22 mouse cellular contexts compared by ENCODE assay signal in the genomic region with DNA sequence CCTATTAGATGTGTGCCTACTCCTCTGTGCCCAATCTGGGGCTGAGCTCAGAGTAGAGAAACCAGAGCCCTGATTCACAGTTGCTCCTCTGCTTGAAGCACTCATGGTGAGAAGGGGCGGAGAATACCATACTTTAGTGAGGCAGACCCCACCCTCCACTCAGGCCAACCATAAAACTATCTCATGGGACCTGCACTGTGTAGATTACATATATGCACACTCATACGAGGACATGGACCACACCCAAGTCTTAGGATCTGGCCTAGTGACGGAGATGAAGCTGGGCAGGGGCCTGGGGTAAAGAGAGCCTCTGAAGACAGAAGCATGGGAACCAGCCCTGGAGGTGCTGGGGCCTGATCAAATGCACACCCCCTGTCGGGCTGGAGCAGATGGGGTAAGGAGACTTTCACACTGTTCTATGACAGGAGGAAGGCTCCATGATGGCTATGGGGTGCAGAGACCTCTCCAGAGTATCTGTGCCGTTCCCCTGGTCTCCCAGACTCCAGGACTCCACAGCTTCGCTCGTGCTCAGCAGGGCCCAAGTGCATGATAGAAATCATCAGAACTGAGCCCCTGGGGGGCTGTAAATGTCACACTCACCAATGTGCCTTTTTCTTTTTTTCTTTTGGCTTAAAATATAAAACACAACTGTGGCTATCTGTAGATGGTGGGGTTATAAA.
DNase-seq lines count a peak whose midpoint lies in the region; ATAC-seq lines count a peak whose summit lies in the region.
"Had no signal": no experiment of that assay in that cellular context is flagged by ENCODE, and none has a peak within 500 bp of the region (broad histone marks: within the 10 kb centered on the region; RNA-seq: fewer than 3 reads in every experiment).

No protein-coding gene starts in this region.

- H3K4me1 ChIP-seq in embryonic facial prominence, embryonic 11.5 days (ENCODE audit: control insufficient read depth, insufficient read depth, low read length) = no peaks in the 10 kb centered on the region
- H3K4me1 ChIP-seq in embryonic facial prominence, embryonic 10.5 days = no peaks in the 10 kb centered on the region
- peaks cover 29% of the 10 kb centered on the region for H3K4me1 ChIP-seq in neural tube, embryonic 13.5 days (replicated peaks)
- H3K4me1 ChIP-seq in neural tube, embryonic 15.5 days = peaks cover 14% of the 10 kb centered on the region
- H3K4me1 ChIP-seq in liver, embryonic 13.5 days (replicated peaks) = peaks cover 13% of the 10 kb centered on the region
- no peaks in the 10 kb centered on the region for H3K4me1 ChIP-seq in forebrain, embryonic 10.5 days
- H3K4me1 ChIP-seq: limb, embryonic 13.5 days; megakaryocyte, embryonic 14.5 days had no signal

- H3K4me2 ChIP-seq in embryonic facial prominence, embryonic 11.5 days (ENCODE audit: low read depth, low read length) = no peak overlapping the region
- H3K4me2 ChIP-seq in neural tube, embryonic 13.5 days = no peak overlapping the region
- no peak overlapping the region for H3K4me2 ChIP-seq in neural tube, embryonic 15.5 days
- peak overlapping the region; percentile 35 for H3K4me2 ChIP-seq in liver, embryonic 13.5 days
- H3K4me2 ChIP-seq: hindbrain, embryonic 15.5 days; limb, embryonic 13.5 days; neural tube, embryonic 12.5 days had no signal

- no peaks in the 10 kb centered on the region for H3K9me3 ChIP-seq in embryonic facial prominence, embryonic 11.5 days (replicated peaks; ENCODE audit: control insufficient read depth, low read length)
- no peaks in the 10 kb centered on the region for H3K9me3 ChIP-seq in embryonic facial prominence, embryonic 10.5 days
- no peaks in the 10 kb centered on the region for H3K9me3 ChIP-seq in neural tube, embryonic 13.5 days
- no peaks in the 10 kb centered on the region for H3K9me3 ChIP-seq in neural tube, embryonic 15.5 days (replicated peaks)
- no peaks in the 10 kb centered on the region for H3K9me3 ChIP-seq in liver, embryonic 13.5 days (replicated peaks)
- H3K9me3 ChIP-seq in forebrain, embryonic 10.5 days = no peaks in the 10 kb centered on the region
- H3K9me3 ChIP-seq: G1E; hindbrain, embryonic 15.5 days; limb, embryonic 13.5 days; neural tube, embryonic 12.5 days had no signal

- no peak overlapping the region for H3K27ac ChIP-seq in embryonic facial prominence, embryonic 11.5 days (replicated peaks; ENCODE audit: low read depth, low read length)
- H3K27ac ChIP-seq in embryonic facial prominence, embryonic 10.5 days (replicated peaks) = no peak overlapping the region
- H3K27ac ChIP-seq in neural tube, embryonic 13.5 days (replicated peaks) = no peak overlapping the region
- H3K27ac ChIP-seq in neural tube, embryonic 15.5 days (replicated peaks) = no peak overlapping the region
- peak overlapping the region; percentile 65 for H3K27ac ChIP-seq in liver, embryonic 13.5 days
- no peak overlapping the region for H3K27ac ChIP-seq in forebrain, embryonic 10.5 days
- H3K27ac ChIP-seq: heart, adult 2 months; hindbrain, embryonic 15.5 days; limb, embryonic 13.5 days; neural tube, embryonic 12.5 days had no signal

- no peak for DNase-seq in embryonic facial prominence, embryonic 11.5 days (ENCODE audit: low spot score)
- DNase-seq in embryonic facial prominence, embryonic 10.5 days (ENCODE audit: low spot score) = no peak
- peak; percentile 55 for DNase-seq in liver, embryonic 13.5 days
- DNase-seq in forebrain, embryonic 10.5 days (ENCODE audit: extremely low spot score, low spot score) = no peak
- no peak for DNase-seq in cerebellum, adult 11 months
- DNase-seq in adrenal gland, adult 8-10 months = no peak
- DNase-seq: cerebellum, adult 2 months; forebrain, postnatal 0 days; heart, adult 2 months; heart, postnatal 14 days; kidney, adult 18-20 months; kidney, postnatal 36 days; right cerebral cortex, postnatal 25 days; thymus, postnatal 36 days had no signal

- H3K9ac ChIP-seq in embryonic facial prominence, embryonic 11.5 days (replicated peaks; ENCODE audit: low read length) = no peak overlapping the region
- no peak overlapping the region for H3K9ac ChIP-seq in neural tube, embryonic 13.5 days
- no peak overlapping the region for H3K9ac ChIP-seq in neural tube, embryonic 15.5 days (replicated peaks)
- no peak overlapping the region for H3K9ac ChIP-seq in liver, embryonic 13.5 days
- H3K9ac ChIP-seq: forebrain, postnatal 0 days; hindbrain, embryonic 15.5 days; limb, embryonic 13.5 days; neural tube, embryonic 12.5 days had no signal

- H3K4me3 ChIP-seq in embryonic facial prominence, embryonic 11.5 days (ENCODE audit: low read depth, low read length) = no peak overlapping the region
- H3K4me3 ChIP-seq in embryonic facial prominence, embryonic 10.5 days = no peak overlapping the region
- no peak overlapping the region for H3K4me3 ChIP-seq in neural tube, embryonic 13.5 days
- no peak overlapping the region for H3K4me3 ChIP-seq in neural tube, embryonic 15.5 days (replicated peaks)
- no peak overlapping the region for H3K4me3 ChIP-seq in liver, embryonic 13.5 days (replicated peaks)
- H3K4me3 ChIP-seq in forebrain, embryonic 10.5 days = no peak overlapping the region
- H3K4me3 ChIP-seq: heart, adult 2 months; hindbrain, embryonic 15.5 days; limb, embryonic 13.5 days; megakaryocyte, embryonic 14.5 days; neural tube, embryonic 12.5 days had no signal

- no peaks in the 10 kb centered on the region for H3K36me3 ChIP-seq in embryonic facial prominence, embryonic 11.5 days (replicated peaks; ENCODE audit: control insufficient read depth, insufficient read depth, low read depth, low read length)
- no peaks in the 10 kb centered on the region for H3K36me3 ChIP-seq in embryonic facial prominence, embryonic 10.5 days (replicated peaks)
- no peaks in the 10 kb centered on the region for H3K36me3 ChIP-seq in neural tube, embryonic 13.5 days
- no peaks in the 10 kb centered on the region for H3K36me3 ChIP-seq in neural tube, embryonic 15.5 days
- no peaks in the 10 kb centered on the region for H3K36me3 ChIP-seq in liver, embryonic 13.5 days
- H3K36me3 ChIP-seq in forebrain, embryonic 10.5 days (replicated peaks) = no peaks in the 10 kb centered on the region
- H3K36me3 ChIP-seq: G1E; hindbrain, embryonic 15.5 days; limb, embryonic 13.5 days; neural tube, embryonic 12.5 days had no signal

- ATAC-seq in embryonic facial prominence, embryonic 11.5 days (replicated peaks; ENCODE audit: insufficient number of reproducible peaks, low FRiP score, low TSS enrichment, low read depth) = 0 out of 2 replicates have a peak, but pooled peaks have one; percentile 18
- ATAC-seq in neural tube, embryonic 13.5 days (ENCODE audit: low read depth) = 0 out of 2 replicates have a peak, but pooled peaks have one; percentile 59
- ATAC-seq in neural tube, embryonic 15.5 days (ENCODE audit: low FRiP score) = no peak
- peak; percentile 100 for ATAC-seq in liver, embryonic 13.5 days (ENCODE audit: low read depth)
- ATAC-seq: CD4-positive, CD25-positive, alpha-beta regulatory T cell, adult 4 months; forebrain, postnatal 0 days had no signal

- 77% methylated on average over 7 of the region's 7 CpGs for WGBS in embryonic facial prominence, embryonic 11.5 days
- 84% methylated on average over 7 of the region's 7 CpGs for WGBS in embryonic facial prominence, embryonic 10.5 days
- 57% methylated on average over 7 of the region's 7 CpGs for WGBS in neural tube, embryonic 13.5 days
- 59% methylated on average over 7 of the region's 7 CpGs for WGBS in neural tube, embryonic 15.5 days
- 45% methylated on average over 7 of the region's 7 CpGs for WGBS in liver, embryonic 13.5 days (ENCODE audit: insufficient replicate concordance)
- WGBS in forebrain, embryonic 10.5 days = 85% methylated on average over 7 of the region's 7 CpGs

- no peaks in the 10 kb centered on the region for H3K27me3 ChIP-seq in embryonic facial prominence, embryonic 11.5 days (ENCODE audit: control insufficient read depth, insufficient read depth, low read length)
- H3K27me3 ChIP-seq in embryonic facial prominence, embryonic 10.5 days (replicated peaks; ENCODE audit: low read depth, poor library complexity, severe bottlenecking) = no peaks in the 10 kb centered on the region
- no peaks in the 10 kb centered on the region for H3K27me3 ChIP-seq in neural tube, embryonic 13.5 days
- no peaks in the 10 kb centered on the region for H3K27me3 ChIP-seq in neural tube, embryonic 15.5 days (replicated peaks)
- H3K27me3 ChIP-seq in liver, embryonic 13.5 days = no peaks in the 10 kb centered on the region
- H3K27me3 ChIP-seq in forebrain, embryonic 10.5 days (ENCODE audit: poor library complexity, severe bottlenecking) = peaks cover 2% of the 10 kb centered on the region; the same call in 1 of the 2 replicates
- H3K27me3 ChIP-seq: hindbrain, embryonic 15.5 days; limb, embryonic 13.5 days; neural tube, embryonic 12.5 days had no signal
